Mouse (Mus musculus) CH12.LX (cell line): ENCODE measurements at regions not wholly inside any gene's neighbourhood (a gene's known extent, or its start where the extent isn't known, plus 50 kb on each side); places are given as distances from the start of the nearest gene placed in this dataset.

ENCODE experiments used
- BHLHE40 ChIP-seq: IDR thresholded peaks from 2 replicates; pipeline ENCODE4 v1.6.1; 2011; ENCODE audit warnings: mild to moderate bottlenecking, low read depth, low read length, improper control_type of control experiment
- CTCF ChIP-seq, 2 experiments: IDR thresholded peaks in 1 of 2; conservative IDR thresholded peaks in 1 of 2; 2 replicates each; pipeline ENCODE4 v1.5.1; 2011 to 2012; ENCODE audit warnings: low read depth in 2 of 2, low read length in 2 of 2, improper control_type of control experiment in 1 of 2, inconsistent platforms in 1 of 2, mild to moderate bottlenecking in 1 of 2, moderate library complexity in 1 of 2
- EP300 ChIP-seq: IDR thresholded peaks from 2 replicates; pipeline ENCODE4 v1.6.1; 2011; ENCODE audit warnings: low read length, improper control_type of control experiment
- ETS1 ChIP-seq: conservative IDR thresholded peaks from 2 replicates; pipeline ENCODE4 v1.6.1; 2012; ENCODE audit warnings: low read depth, mild to moderate bottlenecking, inconsistent platforms, low read length, improper control_type of control experiment, moderate library complexity
- HCFC1 ChIP-seq: IDR thresholded peaks from 2 replicates; pipeline ENCODE4 v1.6.1; 2012; ENCODE audit warnings: low read depth, mild to moderate bottlenecking, inconsistent platforms, low read length, improper control_type of control experiment
- IRF4 ChIP-seq: IDR thresholded peaks from 2 replicates; pipeline ENCODE4 v1.6.1; 2014; ENCODE audit warnings: low read depth, mild to moderate bottlenecking, inconsistent platforms, low read length, improper control_type of control experiment
- JUND ChIP-seq: conservative IDR thresholded peaks from 2 replicates; pipeline ENCODE4 v1.6.1; 2011; ENCODE audit warnings: low read depth, low read length, improper control_type of control experiment
- KAT2A ChIP-seq: IDR thresholded peaks from 2 replicates; pipeline ENCODE4 v1.6.1; 2012; ENCODE audit warnings: low read length, improper control_type of control experiment, inconsistent platforms; ENCODE audit not compliant: insufficient replicate concordance
- MXI1 ChIP-seq: IDR thresholded peaks from 2 replicates; pipeline ENCODE4 v1.6.1; 2011; ENCODE audit warnings: mild to moderate bottlenecking, low read depth, low read length, improper control_type of control experiment
- POLR2A ChIP-seq: IDR thresholded peaks from 2 replicates; pipeline ENCODE4 v1.6.1; 2011; ENCODE audit warnings: low read depth, mild to moderate bottlenecking, improper control_type of control experiment, low read length
- RAD21 ChIP-seq: IDR thresholded peaks from 2 replicates; pipeline ENCODE4 v1.6.1; 2011; ENCODE audit warnings: low read depth, mild to moderate bottlenecking, low read length, improper control_type of control experiment, moderate library complexity
- SIN3A ChIP-seq: IDR thresholded peaks from 2 replicates; pipeline ENCODE4 v1.6.1; 2012; ENCODE audit warnings: low read length, improper control_type of control experiment, inconsistent platforms
- TCF12 ChIP-seq: IDR thresholded peaks from 2 replicates; pipeline ENCODE4 v1.6.1; 2014; ENCODE audit warnings: low read depth, mild to moderate bottlenecking, inconsistent platforms, low read length, improper control_type of control experiment
- USF2 ChIP-seq: conservative IDR thresholded peaks from 2 replicates; pipeline ENCODE4 v1.6.1; 2011; ENCODE audit warnings: low read depth, low read length, improper control_type of control experiment

DNA sequence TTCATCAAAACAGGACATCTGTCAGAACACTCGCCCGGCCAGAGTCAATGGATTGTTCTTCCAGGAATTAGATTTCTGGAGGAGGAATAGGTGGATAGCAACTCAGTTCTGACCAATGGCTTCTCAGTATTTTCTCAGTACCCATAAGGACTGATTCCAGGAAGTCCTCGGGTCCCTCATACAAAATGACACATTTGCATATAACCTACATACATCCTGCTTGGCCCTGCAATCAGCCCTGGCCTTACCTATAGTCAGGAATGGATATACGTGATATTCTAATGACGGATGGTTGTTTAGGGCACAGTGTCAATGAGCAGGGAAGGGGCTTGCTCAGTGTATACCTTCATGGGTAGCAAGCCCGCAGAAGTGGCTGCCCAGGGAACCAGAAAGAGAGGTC is 327.8 kb upstream of the 3110018I06Rik start:
- TF ChIP-seq CTCF (conservative IDR thresholded peaks at IDR 0.05 in 1 of 2, IDR thresholded peaks at IDR 0.05 in 1 of 2; ENCODE audit: low read depth in 2 of 2, low read length in 2 of 2) = no peak
- TF ChIP-seq HCFC1 = no peak
- TF ChIP-seq TCF12 = no peak
- TF ChIP-seq EP300 = no peak
- no peak for TF ChIP-seq IRF4
- no peak for TF ChIP-seq POLR2A
- TF ChIP-seq ETS1 = no peak
- TF ChIP-seq BHLHE40 = no peak
- no peak for TF ChIP-seq SIN3A
- TF ChIP-seq RAD21 = no peak
- TF ChIP-seq MXI1 = no peak
- TF ChIP-seq JUND = no peak
- TF ChIP-seq USF2 = no peak
- no peak for TF ChIP-seq KAT2A
